Mouse (Mus musculus): ENCODE measurements around the gene Gpc5. TPM values are rescaled to one million over a fixed set of nuclear protein-coding genes. Genes with fewer than 3 reads are reported as not detected.
"Not testable (repeated sequence)": the region's sequence is repeated elsewhere in the genome, so short reads cannot be mapped to it uniquely, and the experiment has no call there.

The Gpc5 gene
- polyA plus RNA-seq, 1 experiment, result not detected

DNA sequence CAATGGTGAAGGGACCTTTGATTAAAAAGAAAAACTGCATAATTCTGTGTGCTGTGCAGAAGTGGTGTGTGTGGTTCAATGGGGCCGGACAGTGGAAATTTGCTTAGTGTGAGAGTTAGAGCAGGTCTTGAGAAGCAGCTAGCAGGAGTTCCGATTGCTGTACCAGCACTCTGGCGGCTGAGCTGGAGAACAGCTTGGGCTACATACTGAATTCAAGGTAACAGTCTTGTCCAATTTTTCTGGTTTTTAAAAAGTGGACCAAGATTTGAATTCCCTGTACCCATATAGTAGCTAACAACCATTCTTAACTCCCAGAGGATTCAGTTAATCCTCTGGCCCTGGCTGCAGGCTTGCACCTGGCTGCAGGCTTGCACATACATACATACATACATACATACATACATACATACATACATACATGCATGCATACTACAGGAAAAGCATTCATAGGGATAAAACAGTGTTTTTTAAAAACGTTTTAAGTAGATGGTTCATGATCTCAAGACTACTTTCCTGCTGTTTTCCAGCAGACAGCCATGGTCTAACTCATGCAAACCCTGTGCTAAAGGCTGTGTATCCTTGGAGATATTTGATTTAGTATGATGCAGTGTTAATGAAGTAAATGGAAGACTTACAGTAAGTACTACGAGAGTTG is 40.8 kb upstream of the Gpc5 start:
- no peaks in the 10 kb centered on the region for H3K4me1 ChIP-seq (ENCODE audit: control insufficient read depth, insufficient read depth, low read length)
- TF ChIP-seq CTCF (IDR thresholded peaks at IDR 0.05; ENCODE audit: insufficient read depth, low read depth, low read length) (no peak), POLR2A (IDR thresholded peaks at IDR 0.05; ENCODE audit: insufficient read depth, low read depth, low read length) (no peak)
- whole genome bisulfite sequencing, result 85% methylated on average over 5 of the region's 5 CpGs
- no peak overlapping the region for H3K27ac ChIP-seq (ENCODE audit: insufficient read depth, low read depth, low read length)
- H3K4me3 ChIP-seq (ENCODE audit: insufficient read depth, low read depth, low read length), result no peak overlapping the region

DNA sequence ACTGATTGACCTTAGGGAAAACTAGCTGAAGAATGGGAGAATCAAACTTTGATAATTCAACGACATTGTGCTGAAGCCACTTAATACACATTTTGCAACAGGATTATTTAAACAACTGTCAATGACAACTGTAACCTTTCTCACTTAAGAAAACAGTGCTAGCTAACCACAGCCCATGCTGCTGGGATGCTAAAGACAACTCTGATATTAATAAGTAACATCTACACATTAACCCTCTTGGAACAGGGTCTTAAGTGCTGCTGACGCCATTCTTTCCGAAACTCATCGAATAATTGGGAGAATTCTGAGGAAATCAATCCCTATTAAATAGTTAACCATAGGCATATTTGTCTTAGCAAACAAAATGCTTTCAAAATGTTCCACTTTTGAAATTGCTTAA is 39.6 kb upstream of the Gpc5 start:
- Histone ChIP-seq H3K4me3 (ENCODE audit: insufficient read depth, low read depth, low read length) (no peak overlapping the region), H3K4me1 (ENCODE audit: control insufficient read depth, insufficient read depth, low read length) (no peaks in the 10 kb centered on the region), H3K27ac (ENCODE audit: insufficient read depth, low read depth, low read length) (no peak overlapping the region)
- TF ChIP-seq CTCF (IDR thresholded peaks at IDR 0.05; ENCODE audit: insufficient read depth, low read depth, low read length) (no peak), POLR2A (IDR thresholded peaks at IDR 0.05; ENCODE audit: insufficient read depth, low read depth, low read length) (no peak)
- 78% methylated on average over 4 of the region's 4 CpGs for WGBS

DNA sequence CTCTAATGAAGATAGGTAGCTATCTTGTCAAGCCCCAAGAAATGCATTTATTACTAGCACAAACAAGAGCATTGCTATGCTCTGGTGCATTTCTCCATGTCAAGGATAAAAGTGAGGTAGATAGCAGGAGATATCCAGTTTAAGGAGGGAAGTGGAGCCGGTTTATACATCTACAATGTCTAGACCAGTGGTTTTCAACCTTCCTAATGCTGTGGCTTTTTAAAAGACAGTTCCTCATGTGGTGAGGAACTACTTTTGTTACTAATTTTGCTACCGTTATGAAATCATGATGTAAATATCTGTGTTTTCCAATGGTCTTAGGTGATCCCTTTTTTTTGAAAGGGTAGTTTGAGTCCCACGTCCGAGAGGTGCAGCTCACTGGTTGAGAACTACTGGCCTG is 37.8 kb upstream of the Gpc5 start:
- Histone ChIP-seq H3K4me1 (ENCODE audit: control insufficient read depth, insufficient read depth, low read length) (no peaks in the 10 kb centered on the region), H3K27ac (ENCODE audit: insufficient read depth, low read depth, low read length) (no peak overlapping the region), H3K4me3 (ENCODE audit: insufficient read depth, low read depth, low read length) (no peak overlapping the region)
- 96% methylated on average over 4 of the region's 4 CpGs for WGBS
- TF ChIP-seq CTCF (IDR thresholded peaks at IDR 0.05; ENCODE audit: insufficient read depth, low read depth, low read length), result no peak
- no peak for TF ChIP-seq POLR2A (IDR thresholded peaks at IDR 0.05; ENCODE audit: insufficient read depth, low read depth, low read length)

DNA sequence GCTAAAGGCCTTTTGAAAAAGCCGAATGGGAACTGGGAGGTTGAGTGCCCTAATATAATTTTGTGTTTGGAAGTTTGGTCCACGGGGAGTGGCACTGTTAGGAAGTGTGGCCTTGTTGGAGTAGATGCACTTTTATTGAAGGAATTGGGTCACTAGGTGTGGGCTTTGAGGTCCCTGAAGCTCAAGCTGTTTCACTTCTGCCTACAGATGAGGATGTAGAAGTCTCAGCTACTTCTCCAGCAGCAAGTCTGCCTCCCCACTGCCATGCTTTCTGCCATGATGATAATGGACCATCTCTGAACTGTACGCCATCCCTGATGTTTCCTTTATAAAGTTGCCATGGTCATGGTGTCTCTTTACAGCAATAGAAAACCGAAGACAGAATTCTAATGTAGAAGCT is 34.5 kb upstream of the Gpc5 start:
- TF ChIP-seq POLR2A (IDR thresholded peaks at IDR 0.05; ENCODE audit: insufficient read depth, low read depth, low read length) (no peak), CTCF (IDR thresholded peaks at IDR 0.05; ENCODE audit: insufficient read depth, low read depth, low read length) (no peak)
- WGBS, result 91% methylated on average over 4 of the region's 4 CpGs
- Histone ChIP-seq H3K4me3 (ENCODE audit: insufficient read depth, low read depth, low read length) (no peak overlapping the region), H3K27ac (ENCODE audit: insufficient read depth, low read depth, low read length) (no peak overlapping the region), H3K4me1 (ENCODE audit: control insufficient read depth, insufficient read depth, low read length) (no peaks in the 10 kb centered on the region)

DNA sequence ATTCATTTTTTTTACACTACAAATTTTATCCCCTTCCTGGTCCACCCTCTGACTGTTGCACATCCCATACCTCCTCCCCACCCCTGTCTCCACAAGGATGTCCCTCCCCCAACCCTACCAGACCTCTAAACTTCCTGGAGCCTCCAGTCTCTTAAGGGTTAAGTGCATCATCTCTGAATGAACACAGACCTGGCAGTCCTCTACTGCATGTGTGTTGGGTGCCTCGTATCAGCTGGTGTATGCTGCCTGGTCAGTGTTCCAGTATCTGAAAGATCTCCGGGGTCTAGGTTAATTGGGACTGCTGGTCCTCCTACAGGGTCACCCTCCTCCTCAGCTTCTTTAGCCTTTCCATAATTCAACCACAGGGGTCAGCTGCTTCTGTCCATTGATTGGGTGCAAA is 25.9 kb upstream of the Gpc5 start:
- not testable (repeated sequence) for H3K27ac ChIP-seq (ENCODE audit: insufficient read depth, low read depth, low read length); H3K4me1 ChIP-seq (ENCODE audit: control insufficient read depth, insufficient read depth, low read length); H3K4me3 ChIP-seq (ENCODE audit: insufficient read depth, low read depth, low read length)
- WGBS, result 86% methylated on average over 2 of the region's 2 CpGs

DNA sequence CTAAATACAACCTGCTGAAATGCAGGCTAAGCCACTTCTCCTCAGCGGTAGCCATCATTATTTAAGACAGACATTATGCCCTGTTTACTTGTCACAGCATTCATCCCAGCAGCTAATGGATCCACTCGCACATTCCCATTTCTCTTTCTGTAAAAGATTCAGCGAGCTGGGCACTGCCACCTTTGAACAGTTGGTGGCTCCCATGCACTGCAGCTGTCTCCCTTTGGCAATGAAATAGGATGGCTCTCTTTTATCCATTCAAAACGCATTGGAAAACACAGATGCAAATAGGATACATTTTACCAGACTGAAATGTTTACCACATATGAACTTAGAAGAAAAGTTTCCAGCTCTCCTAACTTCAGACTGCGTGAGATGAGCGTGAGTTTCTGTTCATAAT is 21.5 kb upstream of the Gpc5 start:
- WGBS, result 12% methylated on average over 6 of the region's 6 CpGs
- Histone ChIP-seq H3K4me1 (ENCODE audit: control insufficient read depth, insufficient read depth, low read length) (no peaks in the 10 kb centered on the region), H3K27ac (ENCODE audit: insufficient read depth, low read depth, low read length) (no peak overlapping the region), H3K4me3 (ENCODE audit: insufficient read depth, low read depth, low read length) (no peak overlapping the region)
- TF ChIP-seq POLR2A (IDR thresholded peaks at IDR 0.05; ENCODE audit: insufficient read depth, low read depth, low read length), result no peak
- no peak for TF ChIP-seq CTCF (IDR thresholded peaks at IDR 0.05; ENCODE audit: insufficient read depth, low read depth, low read length)

DNA sequence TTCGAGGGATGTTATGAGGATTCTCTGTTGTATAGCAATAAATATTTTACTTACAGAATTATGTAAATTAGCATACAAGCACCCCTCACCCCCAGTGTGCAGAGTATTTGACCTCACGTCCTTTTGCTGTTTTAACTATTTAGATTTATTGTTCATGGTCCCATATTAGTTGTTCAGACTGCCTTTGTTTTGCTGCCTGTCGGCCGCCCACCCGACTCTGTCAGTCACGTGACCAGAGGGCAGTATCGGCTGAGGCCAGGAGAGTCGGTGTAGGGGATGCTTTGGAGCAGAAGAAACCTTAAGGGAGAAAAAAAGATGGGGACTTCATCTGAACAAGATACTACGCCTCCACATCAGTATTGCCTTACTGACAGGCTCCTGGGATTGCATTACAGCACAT is 14.7 kb upstream of the Gpc5 start:
- H3K4me3 ChIP-seq (ENCODE audit: insufficient read depth, low read depth, low read length), result no peak overlapping the region
- 65% methylated on average over 9 of the region's 9 CpGs for whole genome bisulfite sequencing
- TF ChIP-seq CTCF (IDR thresholded peaks at IDR 0.05; ENCODE audit: insufficient read depth, low read depth, low read length), result no peak
- no peak for TF ChIP-seq POLR2A (IDR thresholded peaks at IDR 0.05; ENCODE audit: insufficient read depth, low read depth, low read length)
- H3K4me1 ChIP-seq (ENCODE audit: control insufficient read depth, insufficient read depth, low read length), result no peaks in the 10 kb centered on the region
- no peak overlapping the region for H3K27ac ChIP-seq (ENCODE audit: insufficient read depth, low read depth, low read length)

DNA sequence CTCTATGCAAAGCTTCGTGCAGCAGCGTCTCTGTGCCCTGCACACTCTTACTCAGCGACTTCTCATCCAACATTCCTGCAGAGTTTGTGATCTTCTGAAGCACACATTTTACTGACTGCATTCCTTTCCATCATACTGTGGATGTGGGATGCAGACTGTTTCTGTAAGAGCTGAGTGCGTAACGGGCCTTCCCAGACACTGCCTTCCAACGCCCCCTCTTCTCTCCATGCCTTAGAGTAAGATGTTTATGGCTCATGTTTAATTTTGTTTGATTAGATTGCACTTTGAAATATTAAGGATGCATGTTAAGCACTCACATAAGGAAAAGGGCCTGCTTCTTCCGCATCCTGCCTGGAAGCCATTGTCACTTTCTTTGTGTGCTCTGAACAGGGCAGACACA is 14.0 kb upstream of the Gpc5 start:
- no peaks in the 10 kb centered on the region for H3K4me1 ChIP-seq (ENCODE audit: control insufficient read depth, insufficient read depth, low read length)
- TF ChIP-seq CTCF (IDR thresholded peaks at IDR 0.05; ENCODE audit: insufficient read depth, low read depth, low read length) (no peak), POLR2A (IDR thresholded peaks at IDR 0.05; ENCODE audit: insufficient read depth, low read depth, low read length) (no peak)
- WGBS, result 93% methylated on average over 7 of the region's 7 CpGs
- H3K4me3 ChIP-seq (ENCODE audit: insufficient read depth, low read depth, low read length), result no peak overlapping the region
- H3K27ac ChIP-seq (ENCODE audit: insufficient read depth, low read depth, low read length), result no peak overlapping the region

DNA sequence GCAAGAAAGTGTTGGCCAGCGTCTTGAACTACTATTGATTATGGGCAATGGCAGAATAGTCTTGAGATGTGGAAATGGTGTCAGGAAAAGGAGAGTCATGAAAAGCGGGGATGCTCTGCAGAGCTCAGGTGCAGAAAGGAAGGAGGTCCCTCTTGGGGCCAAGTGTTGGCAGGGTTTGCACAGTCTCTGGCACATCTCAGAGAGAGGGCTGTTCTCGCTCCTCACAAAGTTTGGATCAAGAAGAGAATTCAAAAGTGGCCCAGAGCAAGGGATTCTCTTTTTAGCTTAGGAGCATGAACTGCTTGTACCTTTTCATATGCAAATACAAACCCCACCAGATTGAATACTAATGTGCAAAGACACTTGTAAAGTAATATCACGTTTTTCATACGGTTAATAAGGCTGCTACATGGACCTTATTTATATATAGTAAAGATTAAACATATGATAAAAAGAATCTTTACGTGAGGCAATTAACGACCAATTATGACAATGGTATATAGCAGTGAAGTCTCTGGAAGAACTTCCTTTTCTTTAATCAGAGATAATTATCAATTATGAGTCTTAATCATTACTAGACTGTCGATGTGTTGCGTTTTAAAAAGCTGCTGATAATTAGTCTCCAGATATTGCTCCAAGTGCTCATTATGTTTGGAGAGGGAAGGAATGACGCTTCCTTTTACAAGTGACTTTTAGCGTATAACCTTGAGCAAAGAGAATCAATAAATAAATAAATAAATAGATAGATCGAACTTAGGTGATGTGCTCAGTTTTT is 10.1 kb upstream of the Gpc5 start:
- Histone ChIP-seq H3K27ac (ENCODE audit: insufficient read depth, low read depth, low read length) (no peak overlapping the region), H3K4me1 (ENCODE audit: control insufficient read depth, insufficient read depth, low read length) (no peaks in the 10 kb centered on the region), H3K4me3 (ENCODE audit: insufficient read depth, low read depth, low read length) (no peak overlapping the region)
- TF ChIP-seq POLR2A (IDR thresholded peaks at IDR 0.05; ENCODE audit: insufficient read depth, low read depth, low read length), result no peak
- no peak for TF ChIP-seq CTCF (IDR thresholded peaks at IDR 0.05; ENCODE audit: insufficient read depth, low read depth, low read length)
- WGBS, result 60% methylated on average over 12 of the region's 12 CpGs

All from olfactory bulb, adult 2 months (tissue).